Mouse (Mus musculus) MEL (cell line): ENCODE results near the gene Acad11. TPM values are rescaled to one million over a fixed set of nuclear protein-coding genes. Genes with fewer than 3 reads are reported as not detected.

ENCODE experiments used
- DNase-seq: peaks from one replicate; pipeline ENCODE4 v3.0.0; 2011; ENCODE audit warnings: low read depth, low spot score
- H3K27ac ChIP-seq: 2 replicates; pipeline ENCODE4 v1.5.1; 2012; ENCODE audit warnings: low read depth, mild to moderate bottlenecking, control low read depth, low read length, moderate library complexity; ENCODE audit not compliant: control insufficient read depth
- H3K27me3 ChIP-seq, 2 experiments: fragments of 150-350 bp in 1 of 2; sonication (generic) in 1 of 2; 2 replicates each; pipeline ENCODE4 v1.6.1; 2012; ENCODE audit warnings: low read length in 2 of 2, mild to moderate bottlenecking in 2 of 2, improper control_type of control experiment in 1 of 2, moderate library complexity in 1 of 2; ENCODE audit not compliant: insufficient read depth in 2 of 2, control insufficient read depth in 1 of 2
- H3K36me3 ChIP-seq, 2 experiments: 2 replicates each; pipeline ENCODE4 v1.6.1; 2012 to 2014; ENCODE audit warnings: low read length in 2 of 2, improper control_type of control experiment in 1 of 2, inconsistent platforms in 1 of 2, mild to moderate bottlenecking in 1 of 2; ENCODE audit not compliant: insufficient read depth in 2 of 2, control insufficient read depth in 1 of 2
- H3K4me1 ChIP-seq, 2 experiments: fragments of 150-350 bp in 1 of 2; sonication (generic) in 1 of 2; 2 replicates each; pipeline ENCODE4 v1.6.1; 2012; ENCODE audit warnings: low read length in 2 of 2, improper control_type of control experiment in 1 of 2, mild to moderate bottlenecking in 1 of 2; ENCODE audit not compliant: insufficient read depth in 2 of 2, control insufficient read depth in 1 of 2
- H3K4me3 ChIP-seq, 2 experiments: fragments of 150-350 bp in 1 of 2; sonication (generic) in 1 of 2; 2 replicates each; pipeline ENCODE4 v1.5.1; 2012; ENCODE audit warnings: low read depth in 2 of 2, low read length in 2 of 2, mild to moderate bottlenecking in 2 of 2, moderate library complexity in 2 of 2, control low read depth in 1 of 2, improper control_type of control experiment in 1 of 2; ENCODE audit not compliant: control insufficient read depth in 1 of 2, insufficient read depth in 1 of 2
- H3K79me2 ChIP-seq: 2 replicates; pipeline ENCODE4 v1.6.1; 2012; ENCODE audit warnings: mild to moderate bottlenecking, low read length, moderate library complexity; ENCODE audit not compliant: control insufficient read depth, poor library complexity, insufficient read depth
- H3K9ac ChIP-seq: 2 replicates; pipeline ENCODE4 v1.6.1; 2012; ENCODE audit warnings: low read depth, mild to moderate bottlenecking, control low read depth, low read length, moderate library complexity; ENCODE audit not compliant: control insufficient read depth, poor library complexity, severe bottlenecking
- H3K9me3 ChIP-seq: fragments of 150-350 bp; sonication (generic); replicated peaks from 2 replicates; pipeline ENCODE4 v1.6.1; 2012; ENCODE audit warnings: mild to moderate bottlenecking, low read length, improper control_type of control experiment, moderate library complexity; ENCODE audit not compliant: insufficient read depth
- BHLHE40 ChIP-seq: IDR thresholded peaks from 2 replicates; pipeline ENCODE4 v1.6.1; 2012; ENCODE audit warnings: low read depth, mild to moderate bottlenecking, inconsistent platforms, low read length, improper control_type of control experiment, borderline replicate concordance
- CHD2 ChIP-seq: IDR thresholded peaks from 2 replicates; pipeline ENCODE4 v1.6.1; 2011; ENCODE audit warnings: low read length, improper control_type of control experiment
- CTCF ChIP-seq, 3 experiments: IDR thresholded peaks in 2 of 3; conservative IDR thresholded peaks in 1 of 3; 2 replicates each; pipeline ENCODE4 v1.5.1; 2011 to 2012; ENCODE audit warnings: low read length in 3 of 3, low read depth in 2 of 3, mild to moderate bottlenecking in 2 of 3, improper control_type of control experiment in 1 of 3, inconsistent platforms in 1 of 3, mixed read lengths in 1 of 3, moderate library complexity in 1 of 3; ENCODE audit not compliant: control insufficient read depth in 1 of 3, insufficient read depth in 1 of 3, poor library complexity in 1 of 3, severe bottlenecking in 1 of 3
- E2F4 ChIP-seq: IDR thresholded peaks from 2 replicates; pipeline ENCODE4 v1.6.1; 2011; ENCODE audit warnings: low read depth, low read length, improper control_type of control experiment, borderline replicate concordance
- ELF1 ChIP-seq: IDR thresholded peaks from 2 replicates; pipeline ENCODE4 v1.6.1; 2014; ENCODE audit warnings: low read depth, mild to moderate bottlenecking, inconsistent platforms, low read length, improper control_type of control experiment, moderate library complexity
- EP300 ChIP-seq, 2 experiments: IDR thresholded peaks; 2 replicates each; pipeline ENCODE4 v1.6.1; 2011; ENCODE audit warnings: improper control_type of control experiment in 2 of 2, low read length in 2 of 2, low read depth in 1 of 2, mild to moderate bottlenecking in 1 of 2
- JUND ChIP-seq: IDR thresholded peaks from 2 replicates; pipeline ENCODE4 v1.6.1; 2011; ENCODE audit warnings: low read depth, mild to moderate bottlenecking, improper control_type of control experiment, low read length
- KAT2A ChIP-seq: conservative IDR thresholded peaks from 2 replicates; pipeline ENCODE4 v1.6.1; 2012; ENCODE audit warnings: low read depth, low read length, improper control_type of control experiment, inconsistent platforms
- MAFK ChIP-seq: IDR thresholded peaks from 2 replicates; pipeline ENCODE4 v1.6.1; 2011; ENCODE audit warnings: low read depth, mild to moderate bottlenecking, low read length, improper control_type of control experiment, borderline replicate concordance
- MAZ ChIP-seq: IDR thresholded peaks from 2 replicates; pipeline ENCODE4 v1.6.1; 2012; ENCODE audit warnings: low read depth, mild to moderate bottlenecking, inconsistent platforms, low read length, improper control_type of control experiment
- MEF2A ChIP-seq: IDR thresholded peaks from 2 replicates; pipeline ENCODE4 v1.6.1; 2014; ENCODE audit warnings: low read depth, mild to moderate bottlenecking, inconsistent platforms, low read length, improper control_type of control experiment; ENCODE audit not compliant: poor library complexity, insufficient replicate concordance, severe bottlenecking; ENCODE audit errors: extremely low read depth
- MXI1 ChIP-seq: IDR thresholded peaks from 2 replicates; pipeline ENCODE4 v1.6.1; 2011; ENCODE audit warnings: mild to moderate bottlenecking, low read depth, low read length, improper control_type of control experiment
- NELFE ChIP-seq: IDR thresholded peaks from 2 replicates; pipeline ENCODE4 v1.6.1; 2011; ENCODE audit warnings: low read depth, low read length, improper control_type of control experiment
- NRF1 ChIP-seq: IDR thresholded peaks from 2 replicates; pipeline ENCODE4 v1.6.1; 2014; ENCODE audit warnings: low read depth, mild to moderate bottlenecking, inconsistent platforms, low read length, improper control_type of control experiment, moderate library complexity; ENCODE audit not compliant: poor library complexity, insufficient read depth, severe bottlenecking
- POLR2AphosphoS5 ChIP-seq: IDR thresholded peaks from 2 replicates; pipeline ENCODE4 v1.6.1; 2012; ENCODE audit warnings: low read depth, borderline replicate concordance, mild to moderate bottlenecking, inconsistent platforms, low read length, moderate library complexity, mixed read lengths
- SMC3 ChIP-seq: IDR thresholded peaks from 2 replicates; pipeline ENCODE4 v1.6.1; 2011; ENCODE audit warnings: low read depth, low read length, improper control_type of control experiment
- TAL1 ChIP-seq: IDR thresholded peaks from 2 replicates; pipeline ENCODE4 v1.6.1; 2012; ENCODE audit warnings: mild to moderate bottlenecking, inconsistent platforms, low read length, moderate library complexity, mixed read lengths
- TBP ChIP-seq: IDR thresholded peaks from 2 replicates; pipeline ENCODE4 v1.8.0; 2011; ENCODE audit warnings: low read depth, low read length, improper control_type of control experiment
- TCF12 ChIP-seq: IDR thresholded peaks from 2 replicates; pipeline ENCODE4 v1.6.1; 2014; ENCODE audit warnings: low read depth, mild to moderate bottlenecking, inconsistent platforms, low read length, improper control_type of control experiment, moderate library complexity
- USF2 ChIP-seq, 2 experiments: IDR thresholded peaks; 2 replicates each; pipeline ENCODE4 v1.6.1; 2011 to 2012; ENCODE audit warnings: improper control_type of control experiment in 2 of 2, low read length in 2 of 2, borderline replicate concordance in 1 of 2, inconsistent platforms in 1 of 2, low read depth in 1 of 2, mild to moderate bottlenecking in 1 of 2; ENCODE audit not compliant: insufficient read depth in 1 of 2
- ZKSCAN1 ChIP-seq: IDR thresholded peaks from 2 replicates; pipeline ENCODE4 v1.6.1; 2012; ENCODE audit warnings: low read depth, mild to moderate bottlenecking, inconsistent platforms, low read length, improper control_type of control experiment, moderate library complexity
- ZMIZ1 ChIP-seq: IDR thresholded peaks from 2 replicates; pipeline ENCODE4 v1.6.1; 2012; ENCODE audit warnings: low read depth, mild to moderate bottlenecking, inconsistent platforms, low read length, improper control_type of control experiment, moderate library complexity
- ZNF384 ChIP-seq: IDR thresholded peaks from 2 replicates; pipeline ENCODE4 v1.6.1; 2012; ENCODE audit warnings: low read depth, mild to moderate bottlenecking, inconsistent platforms, low read length, improper control_type of control experiment
- polyA plus RNA-seq, 2 experiments: library from polyadenylated mRNA; stranded (reverse) in 1 of 2; unstranded in 1 of 2; fragments of >175 nt in 1 of 2; fragments of >200 nt in 1 of 2; gene quantifications; 2 replicates each; pipeline versions ENCODE4 v1.2.1 to v1.2.4; 2012; ENCODE audit warnings: low replicate concordance in 2 of 2, low read depth in 1 of 2; ENCODE audit not compliant: insufficient read length in 2 of 2, insufficient read depth in 1 of 2, missing spikeins in 1 of 2
- total RNA-seq: library from RNA; depleted of rRNA; stranded (reverse); fragments of 300-350 nt; gene quantifications from 2 replicates; pipeline ENCODE4 v1.2.3, GENCODE M21; 2012

The Acad11 gene
- total and polyA plus RNA-seq, 3 experiments: 14.2 to 16.0 TPM; not detected in 1

DNA sequence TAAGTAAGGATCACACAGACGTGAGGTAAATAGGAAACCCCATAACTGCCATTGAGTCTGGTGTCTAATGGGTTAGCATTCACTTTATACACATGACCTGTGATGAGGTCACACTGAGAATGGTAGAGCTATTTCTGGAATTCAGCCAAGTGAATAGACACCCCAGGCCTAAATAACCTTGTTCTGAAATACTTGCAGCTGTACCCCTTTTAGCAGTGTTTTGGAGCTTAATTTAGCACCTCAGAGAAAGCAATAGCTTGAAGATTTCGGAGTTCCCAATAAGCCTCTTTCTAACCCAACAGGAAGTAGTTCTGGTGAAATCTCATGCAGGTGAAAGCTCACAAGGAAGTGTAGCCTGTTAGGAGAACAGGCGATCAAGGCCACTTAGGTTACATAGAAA, 63.7 kb downstream of the Acad11 start, which contains the start of gene Ackr4:
Gene Ackr4, minus strand, starts transcription at position 101 of the 400 bp plus-strand sequence.
- H3K4me1 ChIP-seq: no peaks in the 10 kb centered on the region
- H3K27ac ChIP-seq: no peak within 1 kb of the TSS
- no peaks in the 10 kb centered on the region; a peak in 1 of 4 replicates for H3K27me3 ChIP-seq
- no peak for DNase-seq
- H3K79me2 ChIP-seq: no peaks in the 10 kb centered on the region
- no peaks in the 10 kb centered on the region for H3K36me3 ChIP-seq
- no peak within 1 kb of the TSS for H3K9ac ChIP-seq
- no peak within 1 kb of the TSS for H3K4me3 ChIP-seq
- H3K9me3 ChIP-seq: no peaks in the 10 kb centered on the region
- no peak for TF ChIP-seq TCF12
- TF ChIP-seq SMC3: no peak
- no peak for TF ChIP-seq MEF2A
- TF ChIP-seq KAT2A: no peak
- TF ChIP-seq MAZ: no peak
- TF ChIP-seq POLR2AphosphoS5: no peak
- TF ChIP-seq MAFK: no peak
- no peak for TF ChIP-seq TBP
- no peak for TF ChIP-seq USF2 (IDR thresholded peaks at IDR 0.05; ENCODE audit: borderline replicate concordance in 1 of 2, insufficient read depth in 1 of 2, low read depth in 1 of 2, low read length in 2 of 2)
- TF ChIP-seq BHLHE40: no peak

DNA sequence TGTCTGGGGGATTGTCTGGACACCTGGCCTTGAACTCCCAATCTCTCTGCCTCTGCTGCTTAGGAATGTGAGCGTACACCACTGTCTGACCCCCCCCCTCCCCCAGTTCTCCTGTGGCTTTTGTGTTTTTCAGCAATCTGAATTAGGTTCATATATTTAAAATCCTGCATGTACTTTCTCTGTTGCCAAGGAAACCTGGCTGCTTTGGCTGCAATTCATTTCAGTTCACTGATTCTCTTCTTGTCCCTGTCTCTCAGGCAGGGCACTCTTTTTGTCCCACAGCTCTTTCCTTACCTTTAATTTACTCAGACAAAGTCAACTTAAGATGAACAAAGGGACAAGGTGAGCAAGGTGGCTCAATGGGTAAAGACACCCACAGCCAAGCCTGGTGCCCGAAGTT, 64.9 kb downstream of the Acad11 start:
- H3K27me3 ChIP-seq: no peaks in the 10 kb centered on the region; a peak in 1 of 4 replicates
- H3K36me3 ChIP-seq: no peaks in the 10 kb centered on the region
- no peak overlapping the region for H3K27ac ChIP-seq
- TF ChIP-seq NRF1: no peak
- no peaks in the 10 kb centered on the region for H3K9me3 ChIP-seq
- H3K4me3 ChIP-seq: no peak overlapping the region
- no peaks in the 10 kb centered on the region for H3K4me1 ChIP-seq
- no peak for DNase-seq
- no peak overlapping the region for H3K9ac ChIP-seq
- H3K79me2 ChIP-seq: no peaks in the 10 kb centered on the region

DNA sequence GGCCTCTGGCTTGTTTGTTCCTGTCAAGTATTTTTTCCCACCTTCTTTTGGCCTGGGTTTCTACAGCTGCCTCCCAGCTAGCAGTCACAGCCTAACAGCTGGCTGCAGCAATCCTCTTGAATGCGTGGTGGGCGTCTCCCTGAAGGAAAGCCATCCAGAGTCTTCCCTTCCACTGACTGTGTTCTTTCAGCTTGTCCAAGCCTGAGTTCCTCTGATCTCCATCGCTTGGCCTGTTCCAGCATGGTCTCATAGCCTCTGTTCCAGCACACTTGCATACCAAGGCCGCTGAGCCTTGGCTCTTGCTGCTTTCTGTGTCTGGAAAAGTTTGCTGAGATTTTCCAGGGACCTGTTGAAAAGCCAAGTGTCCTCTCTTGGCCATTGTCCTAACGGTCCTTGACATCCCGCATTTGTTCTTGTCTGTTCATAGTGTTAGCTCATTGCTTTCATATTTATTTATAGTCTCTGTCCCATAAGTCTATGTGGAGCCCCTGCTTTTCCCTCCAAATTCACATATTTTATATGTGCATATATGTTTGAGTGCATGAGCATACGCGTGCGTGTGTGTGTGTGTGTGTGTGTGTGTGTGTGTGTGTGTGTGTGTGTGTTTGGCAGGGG, 67.1 kb downstream of the Acad11 start:
- Histone ChIP-seq H3K4me1 (no peaks in the 10 kb centered on the region), H3K36me3 (no peaks in the 10 kb centered on the region), H3K27me3 (no peaks in the 10 kb centered on the region; a peak in 1 of 4 replicates), H3K27ac (no peak overlapping the region), H3K79me2 (no peaks in the 10 kb centered on the region), H3K4me3 (no peak overlapping the region), H3K9me3 (no peaks in the 10 kb centered on the region), H3K9ac (no peak overlapping the region)
- no peak for DNase-seq
- TF ChIP-seq ZKSCAN1: no peak
- TF ChIP-seq TAL1: no peak
- TF ChIP-seq CHD2: no peak
- TF ChIP-seq ZMIZ1: no peak
- TF ChIP-seq MXI1: no peak
- TF ChIP-seq USF2 (IDR thresholded peaks at IDR 0.05; ENCODE audit: borderline replicate concordance in 1 of 2, insufficient read depth in 1 of 2, low read depth in 1 of 2, low read length in 2 of 2): no peak
- TF ChIP-seq KAT2A: no peak
- TF ChIP-seq POLR2AphosphoS5: no peak
- TF ChIP-seq TBP: no peak
- TF ChIP-seq ELF1: no peak
- no peak for TF ChIP-seq MEF2A
- no peak for TF ChIP-seq NRF1
- TF ChIP-seq CTCF (IDR thresholded peaks at IDR 0.05 in 2 of 3, conservative IDR thresholded peaks at IDR 0.05 in 1 of 3; ENCODE audit: control insufficient read depth in 1 of 3, insufficient read depth in 1 of 3, low read depth in 2 of 3, low read length in 3 of 3, poor library complexity in 1 of 3, severe bottlenecking in 1 of 3): no peak
- TF ChIP-seq JUND: no peak
- no peak for TF ChIP-seq ZNF384
- no peak for TF ChIP-seq NELFE
- no peak for TF ChIP-seq EP300 (IDR thresholded peaks at IDR 0.05; ENCODE audit: low read depth in 1 of 2, low read length in 2 of 2)
- TF ChIP-seq E2F4: no peak
- TF ChIP-seq, all 39 proteins: peak for 0
